Mouse (Mus musculus): ENCODE data around the gene Rad18. TPM values are rescaled to one million over a fixed set of nuclear protein-coding genes. Genes with fewer than 3 reads are reported as not detected.

The Rad18 gene
- total and polyA plus RNA-seq, 3 experiments, result 21.1 to 37.7 (median 37.1) TPM

- dilution Hi-C loops (cut with MboI; ENCODE audit: extremely low pct_ligation_motif_present, extremely low pct_unique_long_range_greater_than_20kb, low sequenced_read_pairs), result no loop called here
These were observed 43.1 kb upstream of the Rad18 start for GRCm38 (mm10) chr6:112739635-112740034.

GRCm38 (mm10) chr6:112738924-112739323 is 42.4 kb upstream of the Rad18 start:
- Histone ChIP-seq H3K4me1 (ENCODE audit: control insufficient read depth in 1 of 2, insufficient read depth in 2 of 2) (peaks cover 6 to 17% of the 10 kb centered on the region in 2 experiments), H3K4me3 (replicated peaks in 1 of 3; ENCODE audit: low read depth in 2 of 3, low read length in 2 of 3, poor library complexity in 1 of 3) (no peak overlapping the region), H3K4me2 (ENCODE audit: insufficient read depth, low read depth, poor library complexity, severe bottlenecking) (no peak overlapping the region), H3K27ac (ENCODE audit: insufficient read depth, low read depth) (no peak overlapping the region), H3K36me3 (replicated peaks in 1 of 2; ENCODE audit: control insufficient read depth in 1 of 2, insufficient read depth in 1 of 2, low read length in 1 of 2) (peaks cover 0 to 35% of the 10 kb centered on the region in 2 experiments), H3K27me3 (replicated peaks) (no peaks in the 10 kb centered on the region), H3K9me3 (replicated peaks; ENCODE audit: low read length) (no peaks in the 10 kb centered on the region), H3K79me2 (replicated peaks; ENCODE audit: control insufficient read depth, extremely low read depth, insufficient read depth, poor library complexity, severe bottlenecking) (no peaks in the 10 kb centered on the region), H3K9ac (ENCODE audit: insufficient read depth, low read depth) (no peak overlapping the region)
- in situ Hi-C loops (cut with MboI; ENCODE audit: low pct_ligation_motif_present, low pct_unique_long_range_greater_than_20kb, low sequenced_read_pairs) (no loop called here), dilution Hi-C loops (cut with MboI; ENCODE audit: extremely low pct_ligation_motif_present, extremely low pct_unique_long_range_greater_than_20kb, low sequenced_read_pairs) (no loop called here)
- TF ChIP-seq USF1 (IDR thresholded peaks at IDR 0.05; ENCODE audit: low read depth, low read length) (no peak), ZC3H11A (IDR thresholded peaks at IDR 0.05; ENCODE audit: low read depth, low read length) (no peak), SIN3A (IDR thresholded peaks at IDR 0.05; ENCODE audit: low read length) (no peak), UBTF (IDR thresholded peaks at IDR 0.05; ENCODE audit: low read depth, low read length) (no peak)
- no peak for DNase-seq (ENCODE audit: extremely low read depth)

More at GRCm38 (mm10) chr6:112739635-112740034, 43.1 kb upstream of the Rad18 start:
- H3K9me3 ChIP-seq (replicated peaks; ENCODE audit: low read length), result no peaks in the 10 kb centered on the region
- DNase-seq (ENCODE audit: extremely low read depth), result peak; percentile 46
- H3K9ac ChIP-seq (ENCODE audit: insufficient read depth, low read depth), result no peak overlapping the region
- in situ Hi-C loops (cut with MboI; ENCODE audit: low pct_ligation_motif_present, low pct_unique_long_range_greater_than_20kb, low sequenced_read_pairs), result no loop called here
- peaks cover 0 to 36% of the 10 kb centered on the region in 2 experiments for H3K36me3 ChIP-seq (replicated peaks in 1 of 2; ENCODE audit: control insufficient read depth in 1 of 2, insufficient read depth in 1 of 2, low read length in 1 of 2)
- H3K4me2 ChIP-seq (ENCODE audit: insufficient read depth, low read depth, poor library complexity, severe bottlenecking), result no peak overlapping the region
- no peaks in the 10 kb centered on the region for H3K79me2 ChIP-seq (replicated peaks; ENCODE audit: control insufficient read depth, extremely low read depth, insufficient read depth, poor library complexity, severe bottlenecking)
- no peaks in the 10 kb centered on the region for H3K27me3 ChIP-seq (replicated peaks)
- H3K4me1 ChIP-seq (ENCODE audit: control insufficient read depth in 1 of 2, insufficient read depth in 2 of 2), result peaks cover 6 to 17% of the 10 kb centered on the region in 2 experiments
- H3K27ac ChIP-seq (ENCODE audit: insufficient read depth, low read depth), result no peak overlapping the region
- no peak overlapping the region for H3K4me3 ChIP-seq (replicated peaks in 1 of 3; ENCODE audit: low read depth in 2 of 3, low read length in 2 of 3, poor library complexity in 1 of 3)
- no peak for TF ChIP-seq ZC3H11A (IDR thresholded peaks at IDR 0.05; ENCODE audit: low read depth, low read length)
- TF ChIP-seq SMC3 (IDR thresholded peaks at IDR 0.05; ENCODE audit: low read depth, low read length), result no peak
- no peak for TF ChIP-seq ELF1 (IDR thresholded peaks at IDR 0.05; ENCODE audit: low read depth, low read length)
- TF ChIP-seq NRF1 (IDR thresholded peaks at IDR 0.05; ENCODE audit: low read depth, low read length), result no peak
- peak; percentile 24; the same call in 1 of the 2 replicates for TF ChIP-seq ETS1 (conservative IDR thresholded peaks at IDR 0.05; ENCODE audit: low read depth, low read length)
- peak; percentile 76 for TF ChIP-seq IRF4 (IDR thresholded peaks at IDR 0.05; ENCODE audit: low read depth, low read length)
- TF ChIP-seq ZNF384 (IDR thresholded peaks at IDR 0.05; ENCODE audit: low read depth, low read length), result no peak
- TF ChIP-seq CHD2 (IDR thresholded peaks at IDR 0.05; ENCODE audit: low read length), result no peak
- no peak for TF ChIP-seq UBTF (IDR thresholded peaks at IDR 0.05; ENCODE audit: low read depth, low read length)
- no peak for TF ChIP-seq MEF2A (IDR thresholded peaks at IDR 0.05; ENCODE audit: borderline replicate concordance, low read depth, low read length)
- no peak for TF ChIP-seq MYC (IDR thresholded peaks at IDR 0.05; ENCODE audit: low read depth, low read length)
- TF ChIP-seq RCOR1 (conservative IDR thresholded peaks at IDR 0.05; ENCODE audit: low read depth, low read length), result 0 out of 2 replicates have a peak, but pooled peaks have one; percentile 41
- no peak for TF ChIP-seq NELFE (IDR thresholded peaks at IDR 0.05; ENCODE audit: low read depth, low read length)
- no peak for TF ChIP-seq GABPA (IDR thresholded peaks at IDR 0.05; ENCODE audit: insufficient replicate concordance, low read depth, low read length)
- peak; percentile 43 for TF ChIP-seq JUN (IDR thresholded peaks at IDR 0.05; ENCODE audit: insufficient read depth, low read depth, low read length)
- no peak for TF ChIP-seq USF2 (conservative IDR thresholded peaks at IDR 0.05; ENCODE audit: low read depth, low read length)
- no peak for TF ChIP-seq PAX5 (IDR thresholded peaks at IDR 0.05; ENCODE audit: low read length)
- TF ChIP-seq EP300 (IDR thresholded peaks at IDR 0.05; ENCODE audit: low read length), result peak; percentile 89
- TF ChIP-seq TCF12 (IDR thresholded peaks at IDR 0.05; ENCODE audit: low read depth, low read length), result no peak
- no peak for TF ChIP-seq USF1 (IDR thresholded peaks at IDR 0.05; ENCODE audit: low read depth, low read length)
- TF ChIP-seq MXI1 (IDR thresholded peaks at IDR 0.05; ENCODE audit: low read depth, low read length), result no peak
- TF ChIP-seq MAZ (IDR thresholded peaks at IDR 0.05; ENCODE audit: low read depth, low read length), result no peak
- peak; percentile 76 for TF ChIP-seq BHLHE40 (IDR thresholded peaks at IDR 0.05; ENCODE audit: low read depth, low read length)
- TF ChIP-seq JUND (conservative IDR thresholded peaks at IDR 0.05; ENCODE audit: low read depth, low read length), result peak; percentile 70
- TF ChIP-seq SIN3A (IDR thresholded peaks at IDR 0.05; ENCODE audit: low read length), result no peak
- no peak for TF ChIP-seq POLR2A (IDR thresholded peaks at IDR 0.05; ENCODE audit: low read depth, low read length)
